Mouse (Mus musculus): ENCODE measurements around the gene Nfib. TPM values are rescaled to one million over a fixed set of nuclear protein-coding genes. Genes with fewer than 3 reads are reported as not detected.

Gene Nfib
- total and polyA plus RNA-seq, 3 experiments, result 0.04 to 0.11 (median 0.09) TPM

DNA sequence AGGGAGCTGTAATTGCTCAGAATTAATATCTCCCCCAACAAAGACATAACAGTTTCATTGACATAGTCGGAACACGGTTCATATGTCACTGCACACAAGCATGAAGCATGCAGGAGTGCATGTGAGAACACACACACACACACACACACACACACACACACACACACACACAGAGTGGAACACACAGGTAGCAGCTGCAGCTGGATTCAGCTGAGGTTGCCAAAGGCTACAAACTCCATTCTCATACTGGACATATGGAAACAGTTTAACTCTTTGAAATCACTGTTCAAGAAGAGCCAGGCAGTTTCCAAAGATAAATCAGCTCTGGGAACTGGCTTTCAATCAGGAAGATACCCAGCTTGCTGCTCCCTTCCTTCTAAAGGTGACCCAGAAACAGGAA lies 462 bp upstream of the Nfib start:
- no peaks in the 10 kb centered on the region for H3K9me3 ChIP-seq (replicated peaks; ENCODE audit: low read length)
- DNase-seq (ENCODE audit: extremely low read depth), result no peak
- no peak overlapping the region for H3K9ac ChIP-seq (ENCODE audit: insufficient read depth, low read depth)
- H3K27me3 ChIP-seq (replicated peaks), result no peaks in the 10 kb centered on the region
- H3K79me2 ChIP-seq (replicated peaks; ENCODE audit: control insufficient read depth, extremely low read depth, insufficient read depth, poor library complexity, severe bottlenecking), result no peaks in the 10 kb centered on the region
- no peak overlapping the region for H3K27ac ChIP-seq (ENCODE audit: insufficient read depth, low read depth)
- in situ Hi-C loops (cut with MboI; ENCODE audit: low pct_ligation_motif_present, low pct_unique_long_range_greater_than_20kb, low sequenced_read_pairs) (no loop called here), dilution Hi-C loops (cut with MboI; ENCODE audit: extremely low pct_ligation_motif_present, extremely low pct_unique_long_range_greater_than_20kb, low sequenced_read_pairs) (no loop called here)
- 0 out of 4 replicates have a peak, but pooled peaks cover 0 to 3% of the 10 kb centered on the region in 2 experiments for H3K4me1 ChIP-seq (ENCODE audit: control insufficient read depth in 1 of 2, insufficient read depth in 2 of 2)
- H3K4me3 ChIP-seq (replicated peaks in 1 of 3; ENCODE audit: low read depth in 2 of 3, low read length in 2 of 3, poor library complexity in 1 of 3), result no peak overlapping the region
- no peak overlapping the region for H3K4me2 ChIP-seq (ENCODE audit: insufficient read depth, low read depth, poor library complexity, severe bottlenecking)
- TF ChIP-seq MXI1 (IDR thresholded peaks at IDR 0.05; ENCODE audit: low read depth, low read length), result no peak
- TF ChIP-seq EP300 (IDR thresholded peaks at IDR 0.05; ENCODE audit: low read length), result no peak
- no peak for TF ChIP-seq POLR2AphosphoS2 (IDR thresholded peaks at IDR 0.05; ENCODE audit: low read depth, low read length)
- H3K36me3 ChIP-seq (replicated peaks in 1 of 2; ENCODE audit: control insufficient read depth in 1 of 2, insufficient read depth in 1 of 2, low read length in 1 of 2), result no peaks in the 10 kb centered on the region

GRCm38 (mm10) chr4:82704079-82704830 lies 1.3 kb downstream of the Nfib start:
- no peak for DNase-seq (ENCODE audit: extremely low read depth)
- Histone ChIP-seq H3K9ac (ENCODE audit: insufficient read depth, low read depth) (no peak overlapping the region), H3K27ac (ENCODE audit: insufficient read depth, low read depth) (no peak overlapping the region), H3K4me1 (ENCODE audit: control insufficient read depth in 1 of 2, insufficient read depth in 2 of 2) (0 out of 4 replicates have a peak, but pooled peaks cover 0 to 3% of the 10 kb centered on the region in 2 experiments), H3K79me2 (replicated peaks; ENCODE audit: control insufficient read depth, extremely low read depth, insufficient read depth, poor library complexity, severe bottlenecking) (no peaks in the 10 kb centered on the region), H3K27me3 (replicated peaks) (no peaks in the 10 kb centered on the region), H3K36me3 (replicated peaks in 1 of 2; ENCODE audit: control insufficient read depth in 1 of 2, insufficient read depth in 1 of 2, low read length in 1 of 2) (no peaks in the 10 kb centered on the region), H3K4me2 (ENCODE audit: insufficient read depth, low read depth, poor library complexity, severe bottlenecking) (peak overlapping the region; percentile 38), H3K4me3 (replicated peaks in 1 of 3; ENCODE audit: low read depth in 2 of 3, low read length in 2 of 3, poor library complexity in 1 of 3) (no peak overlapping the region), H3K9me3 (replicated peaks; ENCODE audit: low read length) (no peaks in the 10 kb centered on the region)
- in situ Hi-C loops (cut with MboI; ENCODE audit: low pct_ligation_motif_present, low pct_unique_long_range_greater_than_20kb, low sequenced_read_pairs), result no loop called here
- dilution Hi-C loops (cut with MboI; ENCODE audit: extremely low pct_ligation_motif_present, extremely low pct_unique_long_range_greater_than_20kb, low sequenced_read_pairs), result no loop called here
- TF ChIP-seq RCOR1 (conservative IDR thresholded peaks at IDR 0.05; ENCODE audit: low read depth, low read length) (no peak), CHD2 (IDR thresholded peaks at IDR 0.05; ENCODE audit: low read length) (no peak), GABPA (IDR thresholded peaks at IDR 0.05; ENCODE audit: insufficient replicate concordance, low read depth, low read length) (no peak), HCFC1 (IDR thresholded peaks at IDR 0.05; ENCODE audit: low read depth, low read length) (no peak), MAX (IDR thresholded peaks at IDR 0.05; ENCODE audit: low read length) (no peak), MXI1 (IDR thresholded peaks at IDR 0.05; ENCODE audit: low read depth, low read length) (no peak), SIN3A (IDR thresholded peaks at IDR 0.05; ENCODE audit: low read length) (no peak), JUND (conservative IDR thresholded peaks at IDR 0.05; ENCODE audit: low read depth, low read length) (no peak), EP300 (IDR thresholded peaks at IDR 0.05; ENCODE audit: low read length) (no peak), ZKSCAN1 (IDR thresholded peaks at IDR 0.05; ENCODE audit: borderline replicate concordance, low read depth, low read length) (no peak)

- Histone ChIP-seq H3K9ac (ENCODE audit: insufficient read depth, low read depth) (no peak overlapping the region), H3K27me3 (replicated peaks) (no peaks in the 10 kb centered on the region), H3K79me2 (replicated peaks; ENCODE audit: control insufficient read depth, extremely low read depth, insufficient read depth, poor library complexity, severe bottlenecking) (no peaks in the 10 kb centered on the region), H3K9me3 (replicated peaks; ENCODE audit: low read length) (no peaks in the 10 kb centered on the region), H3K27ac (ENCODE audit: insufficient read depth, low read depth) (no peak overlapping the region), H3K4me1 (ENCODE audit: control insufficient read depth in 1 of 2, insufficient read depth in 2 of 2) (0 out of 4 replicates have a peak, but pooled peaks cover 0 to 3% of the 10 kb centered on the region in 2 experiments), H3K36me3 (replicated peaks in 1 of 2; ENCODE audit: control insufficient read depth in 1 of 2, insufficient read depth in 1 of 2, low read length in 1 of 2) (no peaks in the 10 kb centered on the region), H3K4me2 (ENCODE audit: insufficient read depth, low read depth, poor library complexity, severe bottlenecking) (no peak overlapping the region), H3K4me3 (replicated peaks in 1 of 3; ENCODE audit: low read depth in 2 of 3, low read length in 2 of 3, poor library complexity in 1 of 3) (no peak overlapping the region)
- dilution Hi-C loops (cut with MboI; ENCODE audit: extremely low pct_ligation_motif_present, extremely low pct_unique_long_range_greater_than_20kb, low sequenced_read_pairs) (no loop called here), in situ Hi-C loops (cut with MboI; ENCODE audit: low pct_ligation_motif_present, low pct_unique_long_range_greater_than_20kb, low sequenced_read_pairs) (no loop called here)
- no peak for DNase-seq (ENCODE audit: extremely low read depth)
- TF ChIP-seq NELFE (IDR thresholded peaks at IDR 0.05; ENCODE audit: low read depth, low read length), result no peak
- no peak for TF ChIP-seq ZMIZ1 (IDR thresholded peaks at IDR 0.05; ENCODE audit: low read depth, low read length)
- TF ChIP-seq MAZ (IDR thresholded peaks at IDR 0.05; ENCODE audit: low read depth, low read length), result no peak
- no peak for TF ChIP-seq ZC3H11A (IDR thresholded peaks at IDR 0.05; ENCODE audit: low read depth, low read length)
Observed at GRCm38 (mm10) chr4:82702808-82703207, 2.7 kb downstream of the Nfib start.

Measured in CH12.LX (cell line).